Mouse (Mus musculus): ENCODE measurements at regions not wholly inside any gene's neighbourhood (a gene's known extent, or its start where the extent isn't known, plus 50 kb on each side); places are given as distances from the start of the nearest gene placed in this dataset.

- Histone ChIP-seq H3K4me3 (ENCODE audit: insufficient read depth in 1 of 2, low read depth in 2 of 2, low read length in 2 of 2) (no peak overlapping the region), H3K4me1 (replicated peaks; ENCODE audit: control insufficient read depth in 2 of 2, insufficient read depth in 2 of 2, low read length in 1 of 2) (no peaks in the 10 kb centered on the region), H3K36me3 (replicated peaks; ENCODE audit: control insufficient read depth, insufficient read depth, low read depth) (no peaks in the 10 kb centered on the region), H3K9ac (replicated peaks) (no peak overlapping the region), H3K27me3 (ENCODE audit: control insufficient read depth, insufficient read depth, low read length) (no peaks in the 10 kb centered on the region), H3K4me2 (ENCODE audit: low read depth) (no peak overlapping the region), H3K9me3 (ENCODE audit: control insufficient read depth, low read length) (no peaks in the 10 kb centered on the region), H3K27ac (no peak overlapping the region)
- TF ChIP-seq CTCF (IDR thresholded peaks at IDR 0.05; ENCODE audit: low read depth) (no peak), EP300 (IDR thresholded peaks at IDR 0.05; ENCODE audit: low read depth) (no peak)
- DNase-seq (ENCODE audit: low read depth in 3 of 3, low spot score in 3 of 3) = no peak
- WGBS (ENCODE audit: insufficient replicate concordance) = 39% methylated on average over 2 of the region's 2 CpGs
- no peak for ATAC-seq (ENCODE audit: insufficient read depth)
Measured at GRCm38 (mm10) chr12:46566324-46566723, 252.4 kb downstream of the Nova1 start.

DNA sequence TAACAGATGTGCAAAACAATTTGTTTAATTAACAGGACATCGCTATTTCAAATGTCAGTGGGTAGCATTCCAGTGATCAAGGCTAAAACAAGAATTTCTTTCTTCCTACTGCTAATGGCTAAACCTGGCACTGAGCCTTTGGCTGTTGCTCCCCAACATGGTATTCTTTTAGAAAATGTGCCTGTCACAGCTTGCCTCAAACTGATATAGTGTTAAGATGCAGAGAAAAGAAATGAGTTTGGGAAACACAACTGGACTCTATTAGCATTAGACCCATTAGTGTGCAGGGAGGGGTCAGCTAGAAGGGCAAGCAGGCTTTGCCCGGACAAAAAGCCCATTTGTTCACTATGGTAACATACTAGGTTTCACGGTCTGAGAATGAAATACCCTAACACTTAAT, 297.8 kb downstream of the Nova1 start:
- no peaks in the 10 kb centered on the region for H3K9me3 ChIP-seq (ENCODE audit: control insufficient read depth, low read length)
- WGBS (ENCODE audit: insufficient replicate concordance) = 47% methylated on average over 3 of the region's 3 CpGs
- H3K36me3 ChIP-seq (replicated peaks; ENCODE audit: control insufficient read depth, insufficient read depth, low read depth) = no peaks in the 10 kb centered on the region
- ATAC-seq (ENCODE audit: insufficient read depth) = no peak
- no peak for DNase-seq (ENCODE audit: low read depth in 3 of 3, low spot score in 3 of 3)
- H3K27me3 ChIP-seq (ENCODE audit: control insufficient read depth, insufficient read depth, low read length) = no peaks in the 10 kb centered on the region
- no peak for TF ChIP-seq CTCF (IDR thresholded peaks at IDR 0.05; ENCODE audit: low read depth)
- no peak for TF ChIP-seq EP300 (IDR thresholded peaks at IDR 0.05; ENCODE audit: low read depth)
- H3K9ac ChIP-seq (replicated peaks) = no peak overlapping the region
- no peak overlapping the region for H3K27ac ChIP-seq
- H3K4me2 ChIP-seq (ENCODE audit: low read depth) = no peak overlapping the region
- H3K4me3 ChIP-seq (ENCODE audit: insufficient read depth in 1 of 2, low read depth in 2 of 2, low read length in 2 of 2) = no peak overlapping the region
- no peaks in the 10 kb centered on the region for H3K4me1 ChIP-seq (replicated peaks; ENCODE audit: control insufficient read depth in 2 of 2, insufficient read depth in 2 of 2, low read length in 1 of 2)

- H3K4me3 ChIP-seq (ENCODE audit: insufficient read depth in 1 of 2, low read depth in 2 of 2, low read length in 2 of 2) = no peak overlapping the region
- 74% methylated on average over 3 of the region's 3 CpGs for WGBS (ENCODE audit: insufficient replicate concordance)
- no peaks in the 10 kb centered on the region for H3K9me3 ChIP-seq (ENCODE audit: control insufficient read depth, low read length)
- TF ChIP-seq CTCF (IDR thresholded peaks at IDR 0.05; ENCODE audit: low read depth) = no peak
- no peak for TF ChIP-seq EP300 (IDR thresholded peaks at IDR 0.05; ENCODE audit: low read depth)
- DNase-seq (ENCODE audit: low read depth in 3 of 3, low spot score in 3 of 3) = no peak
- no peaks in the 10 kb centered on the region for H3K27me3 ChIP-seq (ENCODE audit: control insufficient read depth, insufficient read depth, low read length)
- H3K27ac ChIP-seq = no peak overlapping the region
- ATAC-seq (ENCODE audit: insufficient read depth) = no peak
- no peak overlapping the region for H3K9ac ChIP-seq (replicated peaks)
- no peak overlapping the region for H3K4me2 ChIP-seq (ENCODE audit: low read depth)
- H3K4me1 ChIP-seq (replicated peaks; ENCODE audit: control insufficient read depth in 2 of 2, insufficient read depth in 2 of 2, low read length in 1 of 2) = no peaks in the 10 kb centered on the region
- no peaks in the 10 kb centered on the region for H3K36me3 ChIP-seq (replicated peaks; ENCODE audit: control insufficient read depth, insufficient read depth, low read depth)
Measured at GRCm38 (mm10) chr12:46507829-46508228, 310.9 kb downstream of the Nova1 start.

GRCm38 (mm10) chr12:46492465-46492864, 326.3 kb downstream of the Nova1 start:
- H3K9ac ChIP-seq (replicated peaks) = no peak overlapping the region
- no peak overlapping the region for H3K4me3 ChIP-seq (ENCODE audit: insufficient read depth in 1 of 2, low read depth in 2 of 2, low read length in 2 of 2)
- no peaks in the 10 kb centered on the region for H3K36me3 ChIP-seq (replicated peaks; ENCODE audit: control insufficient read depth, insufficient read depth, low read depth)
- ATAC-seq (ENCODE audit: insufficient read depth) = no peak
- no peaks in the 10 kb centered on the region for H3K4me1 ChIP-seq (replicated peaks; ENCODE audit: control insufficient read depth in 2 of 2, insufficient read depth in 2 of 2, low read length in 1 of 2)
- WGBS (ENCODE audit: insufficient replicate concordance) = 65% methylated on average over 6 of the region's 6 CpGs
- H3K4me2 ChIP-seq (ENCODE audit: low read depth) = no peak overlapping the region
- no peak for TF ChIP-seq EP300 (IDR thresholded peaks at IDR 0.05; ENCODE audit: low read depth)
- TF ChIP-seq CTCF (IDR thresholded peaks at IDR 0.05; ENCODE audit: low read depth) = no peak
- no peaks in the 10 kb centered on the region for H3K27me3 ChIP-seq (ENCODE audit: control insufficient read depth, insufficient read depth, low read length)
- H3K27ac ChIP-seq = no peak overlapping the region
- no peaks in the 10 kb centered on the region for H3K9me3 ChIP-seq (ENCODE audit: control insufficient read depth, low read length)
- no peak for DNase-seq (ENCODE audit: low read depth in 3 of 3, low spot score in 3 of 3)

- H3K27ac ChIP-seq = no peak overlapping the region
- no peak overlapping the region for H3K4me3 ChIP-seq (ENCODE audit: insufficient read depth in 1 of 2, low read depth in 2 of 2, low read length in 2 of 2)
- no peaks in the 10 kb centered on the region for H3K27me3 ChIP-seq (ENCODE audit: control insufficient read depth, insufficient read depth, low read length)
- no peak overlapping the region for H3K9ac ChIP-seq (replicated peaks)
- no peaks in the 10 kb centered on the region for H3K36me3 ChIP-seq (replicated peaks; ENCODE audit: control insufficient read depth, insufficient read depth, low read depth)
- no peaks in the 10 kb centered on the region for H3K9me3 ChIP-seq (ENCODE audit: control insufficient read depth, low read length)
- no peak for TF ChIP-seq EP300 (IDR thresholded peaks at IDR 0.05; ENCODE audit: low read depth)
- ATAC-seq (ENCODE audit: insufficient read depth) (no peak), DNase-seq (ENCODE audit: low read depth in 3 of 3, low spot score in 3 of 3) (no peak)
- no peak overlapping the region for H3K4me2 ChIP-seq (ENCODE audit: low read depth)
- H3K4me1 ChIP-seq (replicated peaks; ENCODE audit: control insufficient read depth in 2 of 2, insufficient read depth in 2 of 2, low read length in 1 of 2) = no peaks in the 10 kb centered on the region
Measured at GRCm38 (mm10) chr12:46450888-46451287, 367.8 kb downstream of the Nova1 start.
